Mouse (Mus musculus): ENCODE results near the gene Obox3.
"Not testable (repeated sequence)": the region's sequence is repeated elsewhere in the genome, so short reads cannot be mapped to it uniquely, and the experiment has no call there.

The Obox3 gene

DNA sequence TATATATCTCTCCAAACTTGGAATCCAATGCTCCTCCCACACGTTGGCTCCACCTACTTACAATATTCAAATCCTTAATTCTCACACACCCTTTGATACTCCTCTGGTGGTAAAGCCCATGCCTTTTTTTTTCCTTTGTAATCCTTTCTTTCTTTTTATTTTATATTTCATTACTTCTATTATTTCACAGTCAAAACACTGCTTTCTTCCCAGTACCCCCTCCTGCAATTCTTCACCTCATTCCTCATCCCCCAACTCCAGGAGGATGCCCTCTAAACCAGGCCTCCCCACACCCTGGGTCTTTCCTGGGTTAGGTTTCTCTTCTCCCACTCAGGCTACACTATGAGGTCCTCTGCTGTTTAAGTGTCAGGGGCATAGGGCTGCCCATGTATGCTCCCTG lies at the start of gene Obox3:
Gene Obox3, minus strand, starts transcription at position 101 of the 400 bp plus-strand sequence.
- not testable (repeated sequence) for DNase-seq (ENCODE audit: low read depth, low spot score)

DNA sequence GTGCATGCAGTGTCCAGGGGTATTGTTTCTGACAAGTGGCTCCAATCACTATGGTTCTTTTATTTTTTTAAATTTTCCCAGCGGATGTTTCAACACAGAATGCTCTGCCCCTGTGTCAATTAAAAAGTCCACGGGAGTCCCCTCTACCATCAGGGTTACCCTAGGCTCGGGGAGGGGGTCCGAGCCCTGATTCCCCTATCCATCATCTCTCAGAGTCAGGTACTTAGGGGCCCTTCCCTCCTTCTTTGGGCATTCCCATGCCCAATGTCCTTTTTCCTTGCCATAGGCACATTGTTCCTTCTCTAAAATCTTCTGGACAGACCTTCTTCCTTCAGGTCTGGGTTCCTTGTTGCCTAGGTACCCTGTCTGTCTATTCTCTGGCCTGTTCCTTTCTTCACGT lies 130.3 kb downstream of the Obox3 start:
- DNase-seq (ENCODE audit: low read depth, low spot score) = not testable (repeated sequence)

All from ES-CJ7 (cell line).